Mouse (Mus musculus): ENCODE measurements at regions not wholly inside any gene's neighbourhood (a gene's known extent, or its start where the extent isn't known, plus 50 kb on each side); places are given as distances from the start of the nearest gene placed in this dataset.

DNA sequence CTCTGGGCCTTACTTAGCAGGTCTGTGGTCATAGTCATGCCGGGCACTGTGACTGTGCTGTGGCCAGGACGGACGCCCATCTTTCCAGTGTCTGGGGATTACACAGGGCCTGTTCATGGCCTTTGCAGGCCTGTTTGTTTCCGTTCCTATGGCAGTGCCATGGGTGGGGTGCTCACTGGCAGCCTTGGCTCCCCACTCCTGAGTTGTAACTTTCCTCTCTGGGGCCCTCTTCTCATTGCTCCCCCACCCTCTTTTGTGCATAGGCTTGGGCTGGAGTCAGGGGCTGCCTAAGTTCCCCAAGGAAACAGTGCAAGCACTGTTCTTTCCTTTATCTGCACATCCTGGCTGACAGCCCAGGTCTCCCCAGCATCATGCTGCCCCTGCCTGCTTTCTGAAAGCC, 72.9 kb upstream of the Rxra start:
- H3K9me3 ChIP-seq (ENCODE audit: control insufficient read depth, low read length) = no peaks in the 10 kb centered on the region
- peak overlapping the region; percentile 68 for H3K27ac ChIP-seq (ENCODE audit: low read depth, low read length)
- H3K4me3 ChIP-seq (ENCODE audit: low read length) = no peak overlapping the region
- ATAC-seq = peak; percentile 81
- H3K4me1 ChIP-seq (ENCODE audit: control insufficient read depth, insufficient read depth, low read depth, low read length) = peaks cover 11% of the 10 kb centered on the region
- H3K27me3 ChIP-seq (replicated peaks; ENCODE audit: control insufficient read depth, insufficient read depth, low read length) = no peaks in the 10 kb centered on the region
- H3K36me3 ChIP-seq (ENCODE audit: control insufficient read depth, insufficient read depth, low read length) = no peaks in the 10 kb centered on the region
- H3K4me2 ChIP-seq (ENCODE audit: low read length) = no peak overlapping the region
- no peak overlapping the region for H3K9ac ChIP-seq (ENCODE audit: low read depth, low read length)
- 59% methylated on average over 4 of the region's 4 CpGs for WGBS

DNA sequence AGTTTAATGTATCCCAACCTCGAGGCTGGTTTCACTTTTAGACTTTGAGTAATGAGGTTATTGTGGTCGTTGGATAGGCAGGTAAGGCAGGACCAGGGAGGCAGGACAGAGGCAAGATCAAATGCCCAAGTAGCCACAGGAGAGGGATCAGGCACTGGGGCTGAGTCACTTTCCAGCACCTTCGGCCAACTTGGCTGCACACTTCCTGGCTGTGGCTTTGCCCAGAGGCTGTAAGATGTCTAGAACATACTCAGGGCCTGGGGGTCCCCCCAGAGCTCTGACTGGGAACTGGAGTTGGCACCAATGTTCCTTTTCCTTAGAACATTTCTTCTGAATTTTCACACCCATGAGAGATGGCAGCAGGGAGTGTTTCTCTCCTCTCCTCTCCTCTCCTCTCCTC, 71.7 kb upstream of the Rxra start:
- no peak overlapping the region for H3K4me2 ChIP-seq (ENCODE audit: low read length)
- no peak overlapping the region for H3K27ac ChIP-seq (ENCODE audit: low read depth, low read length)
- ATAC-seq = no peak
- no peaks in the 10 kb centered on the region for H3K27me3 ChIP-seq (replicated peaks; ENCODE audit: control insufficient read depth, insufficient read depth, low read length)
- H3K36me3 ChIP-seq (ENCODE audit: control insufficient read depth, insufficient read depth, low read length) = no peaks in the 10 kb centered on the region
- peaks cover 3% of the 10 kb centered on the region; the same call in 1 of the 2 replicates for H3K4me1 ChIP-seq (ENCODE audit: control insufficient read depth, insufficient read depth, low read depth, low read length)
- no peaks in the 10 kb centered on the region for H3K9me3 ChIP-seq (ENCODE audit: control insufficient read depth, low read length)
- WGBS = 53% methylated on average over 3 of the region's 3 CpGs
- H3K4me3 ChIP-seq (ENCODE audit: low read length) = no peak overlapping the region
- H3K9ac ChIP-seq (ENCODE audit: low read depth, low read length) = no peak overlapping the region

DNA sequence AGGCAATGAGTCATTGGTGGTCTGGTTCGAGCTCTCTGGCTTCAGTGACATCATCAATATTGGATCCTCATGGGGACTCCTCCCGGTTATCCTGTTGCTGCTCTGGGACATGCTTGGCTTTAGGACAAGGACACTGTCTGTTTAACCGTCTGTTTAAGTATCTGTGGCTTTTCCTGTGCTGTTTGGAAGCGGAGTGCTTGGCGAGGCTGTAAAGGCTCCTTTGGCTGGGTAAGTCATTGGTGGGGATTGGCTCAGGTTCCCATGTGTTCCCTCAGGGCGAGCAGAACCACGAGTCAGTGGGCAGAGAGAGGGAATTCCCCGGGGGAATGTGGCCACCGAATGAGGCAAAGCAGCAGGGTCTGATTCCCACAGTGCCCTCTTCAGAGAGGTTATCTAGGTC, 69.4 kb upstream of the Rxra start:
- H3K36me3 ChIP-seq (ENCODE audit: control insufficient read depth, insufficient read depth, low read length) = no peaks in the 10 kb centered on the region
- no peak overlapping the region for H3K4me2 ChIP-seq (ENCODE audit: low read length)
- H3K9ac ChIP-seq (ENCODE audit: low read depth, low read length) = no peak overlapping the region
- H3K9me3 ChIP-seq (ENCODE audit: control insufficient read depth, low read length) = no peaks in the 10 kb centered on the region
- no peak overlapping the region for H3K27ac ChIP-seq (ENCODE audit: low read depth, low read length)
- no peak overlapping the region for H3K4me3 ChIP-seq (ENCODE audit: low read length)
- 71% methylated on average over 9 of the region's 9 CpGs for WGBS
- no peaks in the 10 kb centered on the region; the same call in 1 of the 2 replicates for H3K4me1 ChIP-seq (ENCODE audit: control insufficient read depth, insufficient read depth, low read depth, low read length)
- H3K27me3 ChIP-seq (replicated peaks; ENCODE audit: control insufficient read depth, insufficient read depth, low read length) = no peaks in the 10 kb centered on the region
- no peak for ATAC-seq

DNA sequence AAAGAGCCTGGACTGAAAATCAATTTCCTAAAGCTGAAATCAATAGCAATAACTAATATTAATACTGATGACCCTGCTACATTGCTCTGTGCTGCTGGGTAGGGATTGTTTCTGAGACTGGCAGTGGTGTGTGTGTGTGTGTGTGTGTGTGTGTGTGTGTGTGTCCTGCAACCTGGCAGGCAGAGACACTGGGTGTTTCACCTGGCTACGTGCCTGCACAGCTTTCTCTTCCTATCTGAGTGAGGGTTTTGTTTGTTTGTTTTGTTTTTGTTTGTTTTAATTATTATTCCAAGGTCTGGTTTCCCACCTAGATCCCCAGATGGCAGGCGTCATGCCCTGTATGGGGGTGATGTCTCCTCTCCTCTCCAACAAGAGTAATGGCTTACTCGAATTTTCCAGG, 54.5 kb upstream of the Rxra start:
- H3K4me3 ChIP-seq (ENCODE audit: low read length) = no peak overlapping the region
- H3K27me3 ChIP-seq (replicated peaks; ENCODE audit: control insufficient read depth, insufficient read depth, low read length) = no peaks in the 10 kb centered on the region
- no peak overlapping the region for H3K27ac ChIP-seq (ENCODE audit: low read depth, low read length)
- 62% methylated on average over 3 of the region's 3 CpGs for WGBS
- ATAC-seq = no peak
- no peaks in the 10 kb centered on the region for H3K9me3 ChIP-seq (ENCODE audit: control insufficient read depth, low read length)
- no peak overlapping the region for H3K9ac ChIP-seq (ENCODE audit: low read depth, low read length)
- H3K36me3 ChIP-seq (ENCODE audit: control insufficient read depth, insufficient read depth, low read length) = no peaks in the 10 kb centered on the region
- H3K4me2 ChIP-seq (ENCODE audit: low read length) = no peak overlapping the region
- peaks cover 3% of the 10 kb centered on the region; the same call in 1 of the 2 replicates for H3K4me1 ChIP-seq (ENCODE audit: control insufficient read depth, insufficient read depth, low read depth, low read length)

DNA sequence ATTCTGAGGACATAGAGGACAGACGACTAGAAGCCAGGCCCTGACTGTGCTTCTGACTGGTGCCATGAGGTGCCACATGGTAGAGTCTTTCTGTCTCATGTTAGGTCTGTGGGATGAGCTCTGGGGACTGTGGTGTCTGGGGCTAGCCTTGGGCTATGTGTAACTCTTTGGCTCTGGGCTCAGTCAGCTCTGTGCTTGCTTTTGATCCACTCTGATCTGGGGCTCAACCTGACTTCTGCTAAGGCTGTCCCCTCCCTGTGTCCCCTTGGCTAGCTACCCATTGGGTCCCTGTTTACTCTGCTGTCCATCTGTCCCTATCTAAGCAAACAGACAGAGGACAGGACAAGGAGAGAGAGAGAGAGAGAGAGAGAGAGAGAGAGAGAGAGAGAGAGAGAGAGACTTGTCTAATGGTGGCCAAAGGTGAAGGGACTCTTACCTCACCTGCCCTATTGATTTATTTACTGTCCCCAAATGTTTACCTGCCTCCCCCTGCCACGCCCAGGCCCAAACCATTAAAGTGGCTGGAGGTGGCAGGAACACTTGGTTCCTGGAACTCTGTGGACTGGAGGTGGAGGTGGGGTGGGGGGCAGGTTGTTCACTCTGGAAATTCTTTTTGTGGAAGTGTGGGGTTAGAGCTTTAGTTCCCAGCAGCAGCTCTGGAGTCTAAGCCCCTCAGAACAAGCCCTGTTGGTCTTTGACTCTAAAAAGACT, 51.4 kb upstream of the Rxra start:
- 88% methylated on average over 2 of the region's 2 CpGs for WGBS
- H3K4me2 ChIP-seq (ENCODE audit: low read length) = no peak overlapping the region
- H3K9ac ChIP-seq (ENCODE audit: low read depth, low read length) = no peak overlapping the region
- H3K9me3 ChIP-seq (ENCODE audit: control insufficient read depth, low read length) = no peaks in the 10 kb centered on the region
- no peak for ATAC-seq
- no peak overlapping the region for H3K27ac ChIP-seq (ENCODE audit: low read depth, low read length)
- H3K4me1 ChIP-seq (ENCODE audit: control insufficient read depth, insufficient read depth, low read depth, low read length) = no peaks in the 10 kb centered on the region; the same call in 1 of the 2 replicates
- H3K4me3 ChIP-seq (ENCODE audit: low read length) = no peak overlapping the region
- H3K36me3 ChIP-seq (ENCODE audit: control insufficient read depth, insufficient read depth, low read length) = no peaks in the 10 kb centered on the region
- no peaks in the 10 kb centered on the region for H3K27me3 ChIP-seq (replicated peaks; ENCODE audit: control insufficient read depth, insufficient read depth, low read length)

Measured in hindbrain, embryonic 16.5 days (tissue).